Mouse (Mus musculus): Measurements from ENCODE around the gene Srp54c. TPM values are rescaled to one million over a fixed set of nuclear protein-coding genes. Genes with fewer than 3 reads are reported as not detected.
"Not testable (repeated sequence)": the region's sequence is repeated elsewhere in the genome, so short reads cannot be mapped to it uniquely, and the experiment has no call there.

Srp54c gene
- polyA plus RNA-seq (2015; fragmentation: Nextera tagmentation; extraction: Ambion mirVana) = 54.7 and 60.0 TPM in 2 replicates

DNA sequence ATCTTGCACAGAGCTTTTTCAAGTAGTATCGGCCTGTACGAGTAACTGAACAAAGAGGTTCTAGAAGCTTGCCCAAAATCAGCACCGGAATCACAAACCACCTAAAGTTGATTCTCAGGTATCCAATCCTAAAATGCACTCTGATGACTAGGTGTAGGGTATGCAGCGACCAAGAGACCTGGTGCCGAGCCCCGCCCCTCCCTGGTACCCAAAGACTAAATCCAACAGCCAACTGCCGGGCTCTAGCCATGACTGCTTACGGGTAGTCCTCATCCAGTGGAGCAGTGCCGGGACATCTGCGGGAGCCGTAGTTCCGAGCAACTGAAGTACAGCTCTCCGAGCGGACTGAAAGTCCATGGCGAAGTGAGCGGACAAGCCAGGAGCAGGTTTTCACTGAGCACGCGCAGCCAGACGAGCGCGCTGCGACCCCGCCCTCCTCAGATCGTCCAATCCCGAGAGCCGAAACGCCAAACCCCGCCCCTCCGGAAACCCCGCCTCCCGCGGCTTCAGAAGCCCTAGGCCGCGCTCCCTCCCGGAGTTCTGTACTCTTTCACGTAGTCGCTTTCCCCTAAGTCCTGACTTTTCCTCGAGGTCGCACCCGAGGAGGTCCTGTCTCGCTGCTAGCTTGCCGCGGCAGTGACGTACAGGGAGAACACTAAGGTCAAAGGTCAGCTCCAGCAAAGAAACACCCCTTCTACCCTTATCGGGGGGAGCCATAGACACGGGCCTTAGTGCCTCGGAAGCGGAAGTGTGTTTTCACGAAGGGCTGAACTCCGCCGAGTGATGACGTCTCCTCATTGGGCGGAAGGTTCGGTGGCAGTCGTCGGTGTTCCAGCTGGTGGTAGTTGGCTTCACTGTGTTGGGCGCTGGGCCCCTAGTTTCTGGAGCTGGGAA lies at the start of gene Srp54c:
Gene Srp54c (plus strand): TSS at position 543 of the 894 bp plus-strand sequence.
- WGBS = no CpG with 5 or more reads among the region's 57 CpGs
- H3K4me2 ChIP-seq (ENCODE audit: low read depth, low read length); H3K9me3 ChIP-seq (replicated peaks; ENCODE audit: control insufficient read depth, low read length); H3K36me3 ChIP-seq (ENCODE audit: control insufficient read depth, insufficient read depth); H3K27me3 ChIP-seq (ENCODE audit: control insufficient read depth, insufficient read depth, low read length); H3K4me1 ChIP-seq (ENCODE audit: control insufficient read depth, insufficient read depth, low read length): not testable (repeated sequence)
- H3K27ac ChIP-seq (ENCODE audit: low read length) = 0 out of 2 replicates have a peak within 1 kb of the TSS, but pooled peaks have one; percentile 42
- H3K9ac ChIP-seq (ENCODE audit: low read length) = peak within 1 kb of the TSS; percentile 52; the same call in 1 of the 2 replicates
- H3K4me3 ChIP-seq (ENCODE audit: low read length) = peak within 1 kb of the TSS; percentile 45
- ATAC-seq (replicated peaks; ENCODE audit: extremely low read depth, insufficient read depth, low FRiP score) = peak; percentile 98

DNA sequence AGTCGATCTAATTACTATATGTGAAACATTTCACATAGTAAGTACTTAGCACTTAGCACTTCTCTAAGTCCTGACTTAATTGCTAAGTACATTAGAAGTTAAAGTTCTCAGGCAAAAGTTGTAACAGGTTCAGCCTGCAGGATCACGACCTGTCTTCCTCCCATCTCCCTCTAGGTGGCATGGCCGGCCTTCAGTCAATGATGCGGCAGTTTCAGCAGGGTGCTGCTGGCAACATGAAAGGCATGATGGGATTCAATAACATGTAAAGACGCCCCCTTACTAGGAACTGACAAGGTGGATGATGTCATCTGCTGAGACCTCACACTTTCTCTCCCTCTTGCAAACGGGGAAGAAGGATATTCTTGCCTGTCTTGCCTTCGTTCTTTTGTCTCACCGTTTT lies 42.3 kb upstream of the Srp54c start:
- H3K4me2 ChIP-seq (ENCODE audit: low read depth, low read length); H3K27ac ChIP-seq (ENCODE audit: low read length); H3K9ac ChIP-seq (ENCODE audit: low read length); H3K4me1 ChIP-seq (ENCODE audit: control insufficient read depth, insufficient read depth, low read length); H3K36me3 ChIP-seq (ENCODE audit: control insufficient read depth, insufficient read depth); H3K9me3 ChIP-seq (replicated peaks; ENCODE audit: control insufficient read depth, low read length); H3K27me3 ChIP-seq (ENCODE audit: control insufficient read depth, insufficient read depth, low read length); ATAC-seq (replicated peaks; ENCODE audit: extremely low read depth, insufficient read depth, low FRiP score); H3K4me3 ChIP-seq (ENCODE audit: low read length): not testable (repeated sequence)
- WGBS = no CpG with 5 or more reads among the region's 8 CpGs

DNA sequence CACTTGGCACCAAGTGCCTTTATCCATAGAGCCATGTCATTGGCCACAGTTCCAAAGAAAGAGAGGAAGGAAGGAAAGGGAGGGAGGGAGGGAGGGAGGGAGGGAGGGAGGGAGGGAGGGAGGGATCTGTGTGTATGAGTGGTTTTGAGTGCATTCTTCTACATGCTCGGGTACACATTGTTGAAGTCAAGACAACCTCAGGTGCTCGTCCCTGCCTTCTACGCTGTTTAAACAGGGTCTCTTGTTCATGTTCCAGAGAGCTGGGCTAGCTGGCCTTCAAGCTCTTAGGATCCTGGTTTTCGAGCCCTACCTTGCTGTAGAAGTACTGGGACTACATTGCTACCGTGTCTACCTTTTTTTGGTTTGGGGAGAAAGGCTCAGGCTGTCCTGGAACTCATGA lies 40.8 kb upstream of the Srp54c start:
- not testable (repeated sequence) for H3K9me3 ChIP-seq (replicated peaks; ENCODE audit: control insufficient read depth, low read length); H3K36me3 ChIP-seq (ENCODE audit: control insufficient read depth, insufficient read depth); H3K9ac ChIP-seq (ENCODE audit: low read length); ATAC-seq (replicated peaks; ENCODE audit: extremely low read depth, insufficient read depth, low FRiP score); H3K4me1 ChIP-seq (ENCODE audit: control insufficient read depth, insufficient read depth, low read length); H3K27ac ChIP-seq (ENCODE audit: low read length); H3K27me3 ChIP-seq (ENCODE audit: control insufficient read depth, insufficient read depth, low read length); H3K4me2 ChIP-seq (ENCODE audit: low read depth, low read length); H3K4me3 ChIP-seq (ENCODE audit: low read length)
- WGBS = no CpG with 5 or more reads among the region's 5 CpGs

DNA sequence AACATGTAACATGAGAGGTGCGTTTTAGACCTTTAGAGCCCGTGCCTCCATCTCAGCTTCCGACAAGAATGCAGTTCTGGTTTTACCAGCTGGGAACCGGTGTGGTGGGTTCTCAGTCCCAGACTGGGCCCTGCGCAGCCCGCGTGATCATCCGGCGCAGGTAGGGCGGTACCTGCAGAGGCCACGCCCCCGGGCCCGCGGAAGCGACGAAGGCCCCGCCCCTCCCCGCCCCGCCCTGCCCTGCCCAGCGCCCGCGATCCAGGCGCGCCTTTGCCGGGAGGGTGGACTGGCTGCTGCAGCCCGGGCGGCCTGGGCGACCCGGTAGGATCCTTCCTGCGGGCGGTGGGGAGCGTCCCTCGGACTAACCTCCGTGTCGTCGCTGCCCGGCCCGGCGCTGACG lies 30.7 kb upstream of the Srp54c start, which contains the start of gene 1700047I17Rik2:
Gene 1700047I17Rik2 (plus strand): TSS at position 287 of the 400 bp plus-strand sequence.
- H3K9me3 ChIP-seq (replicated peaks; ENCODE audit: control insufficient read depth, low read length); H3K9ac ChIP-seq (ENCODE audit: low read length); H3K27ac ChIP-seq (ENCODE audit: low read length); H3K36me3 ChIP-seq (ENCODE audit: control insufficient read depth, insufficient read depth); H3K27me3 ChIP-seq (ENCODE audit: control insufficient read depth, insufficient read depth, low read length); H3K4me2 ChIP-seq (ENCODE audit: low read depth, low read length); H3K4me3 ChIP-seq (ENCODE audit: low read length); H3K4me1 ChIP-seq (ENCODE audit: control insufficient read depth, insufficient read depth, low read length): not testable (repeated sequence)
- peak; percentile 95 for ATAC-seq (replicated peaks; ENCODE audit: extremely low read depth, insufficient read depth, low FRiP score)
- WGBS = no CpG with 5 or more reads among the region's 40 CpGs

DNA sequence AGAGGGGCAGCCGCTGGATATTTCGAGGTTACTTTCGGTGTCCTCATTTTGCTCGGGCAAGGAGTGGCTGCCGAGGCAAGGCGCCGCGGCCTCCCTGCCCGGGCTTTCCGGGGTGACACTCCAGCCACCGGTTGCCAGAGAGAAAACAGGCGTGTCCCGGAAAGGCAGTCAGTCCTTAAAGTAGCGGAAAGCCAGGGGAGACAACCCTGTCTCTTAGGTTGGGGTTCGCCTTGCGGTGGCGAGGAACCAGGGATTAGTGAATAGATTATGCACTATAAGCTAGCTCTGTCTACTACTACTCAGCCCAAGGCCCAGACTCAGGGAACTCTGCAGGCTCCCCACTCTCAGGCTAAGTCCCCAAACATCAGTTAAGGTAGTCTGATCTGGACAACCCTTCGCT lies 30.2 kb upstream of the Srp54c start:
- peak; percentile 52 for ATAC-seq (replicated peaks; ENCODE audit: extremely low read depth, insufficient read depth, low FRiP score)
- not testable (repeated sequence) for H3K4me3 ChIP-seq (ENCODE audit: low read length)

DNA sequence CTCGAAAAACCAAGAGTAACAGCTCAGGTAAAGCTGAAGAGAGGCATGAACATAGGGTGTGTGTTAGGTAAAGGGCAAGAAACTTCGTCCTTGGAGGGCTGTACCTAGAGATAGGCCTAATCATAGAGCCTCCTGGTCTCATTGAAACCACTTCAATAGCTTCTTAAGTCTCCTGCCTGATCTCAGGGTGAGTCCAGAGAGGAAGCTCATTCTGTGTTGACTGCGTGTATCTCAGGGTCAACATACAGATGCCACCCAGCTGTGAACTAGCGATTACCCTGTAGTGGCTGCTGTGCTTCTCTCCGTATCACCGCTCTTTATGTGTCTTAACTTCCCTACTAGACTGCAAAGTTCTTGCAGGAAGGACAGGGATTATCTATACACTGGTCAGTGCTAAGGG lies 17.0 kb upstream of the Srp54c start:
- ATAC-seq (replicated peaks; ENCODE audit: extremely low read depth, insufficient read depth, low FRiP score); H3K4me1 ChIP-seq (ENCODE audit: control insufficient read depth, insufficient read depth, low read length); H3K36me3 ChIP-seq (ENCODE audit: control insufficient read depth, insufficient read depth); H3K4me2 ChIP-seq (ENCODE audit: low read depth, low read length); H3K9ac ChIP-seq (ENCODE audit: low read length); H3K4me3 ChIP-seq (ENCODE audit: low read length); H3K27me3 ChIP-seq (ENCODE audit: control insufficient read depth, insufficient read depth, low read length); H3K27ac ChIP-seq (ENCODE audit: low read length); H3K9me3 ChIP-seq (replicated peaks; ENCODE audit: control insufficient read depth, low read length): not testable (repeated sequence)
- WGBS = no CpG with 5 or more reads among the region's 6 CpGs

More for the DNA sequence above, 30.2 kb upstream of the Srp54c start:
- WGBS = no CpG with 5 or more reads among the region's 18 CpGs
- not testable (repeated sequence) for H3K36me3 ChIP-seq (ENCODE audit: control insufficient read depth, insufficient read depth); H3K9me3 ChIP-seq (replicated peaks; ENCODE audit: control insufficient read depth, low read length); H3K4me1 ChIP-seq (ENCODE audit: control insufficient read depth, insufficient read depth, low read length); H3K9ac ChIP-seq (ENCODE audit: low read length); H3K27me3 ChIP-seq (ENCODE audit: control insufficient read depth, insufficient read depth, low read length); H3K4me2 ChIP-seq (ENCODE audit: low read depth, low read length); H3K27ac ChIP-seq (ENCODE audit: low read length)

DNA sequence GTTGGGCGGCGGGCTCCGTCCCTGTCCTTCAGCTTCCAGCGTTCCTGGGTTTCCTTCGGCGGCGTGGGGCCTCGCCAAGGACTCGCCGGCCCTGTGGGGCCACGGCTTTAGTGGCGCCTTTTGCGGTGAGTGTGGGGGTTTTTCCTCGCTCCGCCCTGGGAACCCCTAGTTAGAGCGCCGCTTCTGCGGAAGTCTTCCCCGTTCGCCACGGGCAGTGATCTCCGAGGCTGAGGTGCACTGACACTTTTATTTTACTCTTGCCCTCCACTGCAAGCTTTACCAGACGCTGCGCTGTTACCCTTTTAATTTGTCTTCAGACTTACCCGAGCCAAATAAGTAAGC lies 523 bp downstream of the Srp54c start:
- Histone ChIP-seq H3K9ac (ENCODE audit: low read length) (peak overlapping the region; percentile 52; the same call in 1 of the 2 replicates), H3K27ac (ENCODE audit: low read length) (0 out of 2 replicates have a peak overlapping the region, but pooled peaks have one; percentile 42), H3K4me3 (ENCODE audit: low read length) (peak overlapping the region; percentile 45)
- H3K27me3 ChIP-seq (ENCODE audit: control insufficient read depth, insufficient read depth, low read length); H3K4me2 ChIP-seq (ENCODE audit: low read depth, low read length); H3K4me1 ChIP-seq (ENCODE audit: control insufficient read depth, insufficient read depth, low read length); H3K36me3 ChIP-seq (ENCODE audit: control insufficient read depth, insufficient read depth); H3K9me3 ChIP-seq (replicated peaks; ENCODE audit: control insufficient read depth, low read length): not testable (repeated sequence)
- under 1% methylated on average over 9 of the region's 25 CpGs for WGBS
- peak; percentile 49 for ATAC-seq (replicated peaks; ENCODE audit: extremely low read depth, insufficient read depth, low FRiP score)

DNA sequence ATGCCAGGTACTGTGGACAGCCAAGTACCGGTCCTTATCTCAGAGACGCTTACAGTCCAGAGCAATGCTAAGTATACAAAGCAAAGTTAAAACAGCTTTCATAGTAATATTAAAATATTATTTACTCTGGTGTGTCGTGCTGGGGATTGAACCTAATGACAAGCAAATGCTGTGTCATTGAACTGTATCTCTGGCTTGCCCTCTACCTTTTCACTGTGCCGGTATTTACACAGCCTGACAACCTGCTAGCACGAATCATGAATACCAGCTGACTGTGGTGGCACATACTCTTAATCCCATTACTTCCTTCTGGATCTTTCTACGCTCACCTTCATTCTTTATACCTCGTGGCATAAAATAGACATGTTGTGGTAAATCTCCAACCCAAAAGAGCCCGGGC lies 12.3 kb downstream of the Srp54c start:
- H3K9ac ChIP-seq (ENCODE audit: low read length); H3K27ac ChIP-seq (ENCODE audit: low read length); H3K4me1 ChIP-seq (ENCODE audit: control insufficient read depth, insufficient read depth, low read length); H3K4me3 ChIP-seq (ENCODE audit: low read length); H3K4me2 ChIP-seq (ENCODE audit: low read depth, low read length); ATAC-seq (replicated peaks; ENCODE audit: extremely low read depth, insufficient read depth, low FRiP score); H3K27me3 ChIP-seq (ENCODE audit: control insufficient read depth, insufficient read depth, low read length); H3K9me3 ChIP-seq (replicated peaks; ENCODE audit: control insufficient read depth, low read length); H3K36me3 ChIP-seq (ENCODE audit: control insufficient read depth, insufficient read depth): not testable (repeated sequence)
- WGBS = no CpG with 5 or more reads among the region's 8 CpGs

DNA sequence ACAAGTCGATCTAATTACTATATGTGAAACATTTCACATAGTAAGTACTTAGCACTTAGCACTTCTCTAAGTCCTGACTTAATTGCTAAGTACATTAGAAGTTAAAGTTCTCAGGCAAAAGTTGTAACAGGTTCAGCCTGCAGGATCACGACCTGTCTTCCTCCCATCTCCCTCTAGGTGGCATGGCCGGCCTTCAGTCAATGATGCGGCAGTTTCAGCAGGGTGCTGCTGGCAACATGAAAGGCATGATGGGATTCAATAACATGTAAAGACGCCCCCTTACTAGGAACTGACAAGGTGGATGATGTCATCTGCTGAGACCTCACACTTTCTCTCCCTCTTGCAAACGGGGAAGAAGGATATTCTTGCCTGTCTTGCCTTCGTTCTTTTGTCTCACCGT lies 32.0 kb downstream of the Srp54c start:
- H3K36me3 ChIP-seq (ENCODE audit: control insufficient read depth, insufficient read depth); ATAC-seq (replicated peaks; ENCODE audit: extremely low read depth, insufficient read depth, low FRiP score); H3K9me3 ChIP-seq (replicated peaks; ENCODE audit: control insufficient read depth, low read length); H3K4me3 ChIP-seq (ENCODE audit: low read length); H3K9ac ChIP-seq (ENCODE audit: low read length); H3K27me3 ChIP-seq (ENCODE audit: control insufficient read depth, insufficient read depth, low read length); H3K4me1 ChIP-seq (ENCODE audit: control insufficient read depth, insufficient read depth, low read length); H3K27ac ChIP-seq (ENCODE audit: low read length); H3K4me2 ChIP-seq (ENCODE audit: low read depth, low read length): not testable (repeated sequence)
- WGBS = no CpG with 5 or more reads among the region's 8 CpGs

Measured in heart, embryonic 16.5 days (tissue).